ENCODE assay signal across 20 mouse cellular contexts in genomic region chr8:122469407-122469806, GRCm38 (mm10). TPM values are rescaled to one million over a fixed set of nuclear protein-coding genes. Genes with fewer than 3 reads are reported as not detected.
"Had no signal": no experiment of that assay in that cellular context is flagged by ENCODE, and none has a peak within 500 bp of the region (broad histone marks: within the 10 kb centered on the region; RNA-seq: fewer than 3 reads in every experiment).

No protein-coding gene starts in this region.

- H3K4me2 ChIP-seq: limb, embryonic 12.5 days; limb, embryonic 15.5 days; liver, embryonic 12.5 days; liver, embryonic 15.5 days; lung, embryonic 15.5 days; midbrain, embryonic 13.5 days; neural tube, embryonic 13.5 days had no signal

- H3K27me3 ChIP-seq: limb, embryonic 12.5 days; limb, embryonic 15.5 days; liver, embryonic 12.5 days; liver, embryonic 15.5 days; lung, embryonic 15.5 days; megakaryocyte, embryonic 14.5 days; midbrain, embryonic 13.5 days; neural tube, embryonic 13.5 days had no signal

- H3K9ac ChIP-seq: limb, embryonic 12.5 days; limb, embryonic 15.5 days; liver, embryonic 12.5 days; liver, embryonic 15.5 days; lung, embryonic 15.5 days; midbrain, embryonic 13.5 days; neural tube, embryonic 13.5 days had no signal

- DNase-seq: kidney, postnatal 4 days; left cerebral cortex, postnatal 4 days; lung, adult 18-20 months; lung, postnatal 10 days; lung, postnatal 36 days; retina, postnatal 1 day; right cerebral cortex, postnatal 4 days; spleen, adult 18-20 months had no signal

- H3K9me3 ChIP-seq: limb, embryonic 12.5 days; limb, embryonic 15.5 days; liver, embryonic 12.5 days; liver, embryonic 15.5 days; lung, embryonic 15.5 days; megakaryocyte, embryonic 14.5 days; midbrain, embryonic 10.5 days; midbrain, embryonic 13.5 days; neural tube, embryonic 13.5 days had no signal

- H3K27ac ChIP-seq: limb, embryonic 12.5 days; limb, embryonic 15.5 days; liver, embryonic 12.5 days; liver, embryonic 15.5 days; lung, embryonic 15.5 days; midbrain, embryonic 10.5 days; midbrain, embryonic 13.5 days; neural tube, embryonic 13.5 days had no signal

- ATAC-seq: intestine, postnatal 0 days; liver, embryonic 12.5 days; midbrain, embryonic 13.5 days; midbrain, embryonic 16.5 days had no signal

- H3K4me3 ChIP-seq: limb, embryonic 12.5 days; limb, embryonic 15.5 days; liver, embryonic 12.5 days; liver, embryonic 15.5 days; lung, embryonic 15.5 days; megakaryocyte, embryonic 14.5 days; midbrain, embryonic 10.5 days; midbrain, embryonic 13.5 days; myocyte; neural tube, embryonic 13.5 days had no signal

RNA-seq across cellular contexts. Expression of gene Snai3, which starts 8.9 kb away (rescaled TPM):
- polyA plus RNA-seq: midbrain, embryonic 10.5 days; midbrain, embryonic 13.5 days; midbrain, embryonic 16.5 days had no signal

RNA-seq across cellular contexts. Expression of gene Cyba, which starts 36.7 kb away (rescaled TPM):
- polyA plus RNA-seq: myocyte had no signal
